Mouse (Mus musculus): ENCODE measurements around the gene Wfdc8.

The Wfdc8 gene

DNA sequence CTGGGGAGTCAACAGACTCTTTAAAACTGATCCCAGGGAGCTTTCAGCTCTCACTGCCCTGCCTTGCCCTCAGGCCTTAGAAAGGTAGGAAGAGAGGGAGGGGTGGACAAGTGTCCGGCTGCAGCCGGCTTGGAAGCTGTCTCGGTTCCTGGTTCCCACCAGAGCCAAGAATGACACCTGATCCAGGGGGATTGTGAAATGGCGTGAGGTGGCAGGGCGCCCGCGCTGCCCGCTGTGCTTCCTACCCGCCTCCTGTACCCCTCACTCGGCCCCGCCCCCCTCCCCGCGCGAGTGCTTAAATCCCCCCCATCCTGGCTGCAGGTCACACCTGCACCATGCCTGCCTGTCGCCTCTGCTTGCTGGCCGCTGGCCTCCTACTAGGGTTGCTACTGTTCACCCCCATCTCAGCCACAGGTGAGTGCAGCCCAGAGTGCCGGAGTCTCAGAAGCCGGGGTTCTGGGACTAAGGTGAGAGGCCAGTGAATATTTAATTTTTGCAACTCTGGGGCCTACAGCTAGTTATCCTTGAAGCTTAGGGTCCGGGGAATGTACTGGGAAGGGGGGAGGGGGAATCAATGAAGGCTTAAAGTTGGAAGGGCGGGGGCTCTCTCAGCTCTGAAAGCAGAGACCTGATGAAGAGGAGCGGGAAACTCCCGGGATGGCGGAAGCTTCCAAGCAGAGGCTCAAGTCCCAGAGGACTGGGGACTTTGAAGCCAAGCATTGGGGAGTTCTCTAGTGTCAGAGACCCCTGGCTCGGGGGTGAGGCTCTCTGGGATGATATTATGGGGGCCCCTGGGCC, 50.8 kb downstream of the Wfdc8 start, which contains the start of gene Wfdc2:
TSS of gene Wfdc2 (plus strand) at position 23 of the 798 bp plus-strand sequence.
- no peak for DNase-seq (ENCODE audit: low spot score)

DNA sequence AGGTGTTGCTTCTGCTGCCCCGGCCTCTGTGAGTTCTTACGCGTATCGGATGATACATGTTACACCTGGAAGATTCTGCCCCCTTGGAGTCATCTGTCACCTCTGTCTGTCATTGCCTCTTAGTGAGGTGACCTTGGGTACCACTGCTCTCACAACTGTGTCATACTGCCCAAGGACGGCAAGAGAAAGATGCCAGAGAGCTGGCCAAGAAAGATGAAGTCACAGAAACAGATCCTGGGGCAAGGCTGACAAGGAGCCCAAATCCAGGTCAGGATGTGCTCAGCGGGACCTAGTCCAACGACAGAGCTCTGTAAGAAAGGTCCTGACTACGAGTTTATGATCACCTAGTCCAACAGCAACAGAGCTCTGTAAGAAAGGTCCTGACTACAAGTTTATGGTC, 53.3 kb downstream of the Wfdc8 start:
- no peak for DNase-seq (ENCODE audit: low spot score)

DNA sequence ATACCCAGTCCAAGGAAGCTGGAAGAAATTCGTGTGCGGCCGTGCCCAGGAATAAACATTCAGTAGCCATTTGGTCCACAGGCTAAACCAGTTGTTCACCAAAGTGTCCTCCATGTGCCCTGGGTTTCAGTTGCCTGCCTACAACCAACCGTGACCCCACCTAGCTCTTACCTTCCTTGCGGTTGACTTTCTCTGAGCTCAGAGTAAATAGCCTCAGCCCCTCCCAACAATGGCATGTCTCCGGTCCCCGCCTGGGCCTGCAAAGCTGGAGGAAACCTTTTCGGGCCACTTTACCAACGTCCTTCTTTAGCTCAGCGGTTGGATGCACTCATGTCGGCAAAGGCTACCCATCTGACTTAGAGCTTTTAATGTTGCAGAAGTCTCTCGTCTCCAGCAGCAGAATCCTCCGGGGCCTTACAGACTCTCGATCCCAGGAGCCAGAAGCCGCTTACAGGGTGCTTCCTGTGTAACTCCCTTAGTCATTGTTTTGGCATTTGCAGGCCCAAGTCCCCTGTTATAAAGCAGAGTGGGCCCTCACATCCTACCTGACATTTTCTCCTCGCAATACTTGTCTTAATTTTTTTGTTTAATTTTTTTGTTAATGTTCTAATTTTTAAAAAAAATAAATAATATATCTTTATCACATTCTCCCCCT, 54.3 kb downstream of the Wfdc8 start:
- DNase-seq (ENCODE audit: low spot score), result no peak

DNA sequence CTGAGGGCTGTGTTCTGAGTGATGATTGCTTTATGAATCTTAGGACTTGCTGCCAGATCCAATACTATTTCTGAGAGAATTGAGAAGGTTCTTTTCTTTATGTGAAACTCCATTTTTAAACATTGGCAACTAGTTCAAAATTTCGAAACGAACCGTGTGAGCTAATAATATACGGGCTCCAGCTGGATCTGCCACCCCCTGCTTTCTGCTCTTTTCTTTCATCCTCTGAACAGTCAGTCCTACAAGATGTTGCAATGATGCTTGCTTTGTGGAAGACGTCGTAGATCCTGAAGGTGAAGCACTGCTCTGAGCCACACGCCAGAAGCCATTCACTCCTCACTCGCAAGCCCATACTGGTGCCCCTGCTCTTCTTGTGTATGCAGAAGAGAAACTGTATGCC, 55.0 kb downstream of the Wfdc8 start:
- peak; percentile 29 for DNase-seq (ENCODE audit: low spot score)

DNA sequence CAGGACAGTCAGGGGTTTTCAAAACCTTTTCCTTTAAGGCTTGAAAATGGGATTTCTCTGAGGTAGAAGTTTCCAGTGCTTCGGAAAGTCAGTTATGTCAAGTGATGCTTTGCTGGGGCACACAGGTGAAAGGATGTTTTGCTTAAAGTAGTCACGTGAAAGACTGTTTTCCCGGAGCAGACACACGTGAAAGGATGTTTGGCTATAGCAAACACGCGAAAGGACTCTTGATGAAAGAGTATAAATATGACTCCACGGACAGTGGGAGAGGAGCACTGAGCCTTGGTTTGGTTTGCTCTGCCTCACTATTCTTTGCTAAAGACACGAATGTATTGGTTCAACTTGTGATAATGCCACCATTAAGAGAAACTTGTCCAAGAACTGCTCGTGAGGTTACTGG, 61.9 kb downstream of the Wfdc8 start:
- no peak for DNase-seq (ENCODE audit: low spot score)

DNA sequence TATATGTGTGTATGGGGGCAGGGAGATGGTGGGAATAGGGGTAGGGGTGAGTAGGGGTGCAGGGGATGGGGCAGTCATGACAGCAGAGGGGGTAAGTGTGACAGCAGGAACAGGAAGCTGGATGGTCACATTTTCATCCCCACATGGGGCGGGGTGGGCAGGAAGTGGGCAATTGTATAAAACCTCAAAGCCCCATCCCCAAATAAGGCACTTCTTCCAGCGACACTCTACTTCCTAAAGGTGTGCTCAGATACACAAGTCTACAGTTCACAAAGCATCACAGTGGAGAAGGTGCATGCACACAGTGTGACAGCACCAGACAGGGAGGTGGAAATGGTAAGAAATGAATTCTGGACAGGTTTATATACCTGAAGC, 62.5 kb downstream of the Wfdc8 start:
- no peak for DNase-seq (ENCODE audit: low spot score)

DNA sequence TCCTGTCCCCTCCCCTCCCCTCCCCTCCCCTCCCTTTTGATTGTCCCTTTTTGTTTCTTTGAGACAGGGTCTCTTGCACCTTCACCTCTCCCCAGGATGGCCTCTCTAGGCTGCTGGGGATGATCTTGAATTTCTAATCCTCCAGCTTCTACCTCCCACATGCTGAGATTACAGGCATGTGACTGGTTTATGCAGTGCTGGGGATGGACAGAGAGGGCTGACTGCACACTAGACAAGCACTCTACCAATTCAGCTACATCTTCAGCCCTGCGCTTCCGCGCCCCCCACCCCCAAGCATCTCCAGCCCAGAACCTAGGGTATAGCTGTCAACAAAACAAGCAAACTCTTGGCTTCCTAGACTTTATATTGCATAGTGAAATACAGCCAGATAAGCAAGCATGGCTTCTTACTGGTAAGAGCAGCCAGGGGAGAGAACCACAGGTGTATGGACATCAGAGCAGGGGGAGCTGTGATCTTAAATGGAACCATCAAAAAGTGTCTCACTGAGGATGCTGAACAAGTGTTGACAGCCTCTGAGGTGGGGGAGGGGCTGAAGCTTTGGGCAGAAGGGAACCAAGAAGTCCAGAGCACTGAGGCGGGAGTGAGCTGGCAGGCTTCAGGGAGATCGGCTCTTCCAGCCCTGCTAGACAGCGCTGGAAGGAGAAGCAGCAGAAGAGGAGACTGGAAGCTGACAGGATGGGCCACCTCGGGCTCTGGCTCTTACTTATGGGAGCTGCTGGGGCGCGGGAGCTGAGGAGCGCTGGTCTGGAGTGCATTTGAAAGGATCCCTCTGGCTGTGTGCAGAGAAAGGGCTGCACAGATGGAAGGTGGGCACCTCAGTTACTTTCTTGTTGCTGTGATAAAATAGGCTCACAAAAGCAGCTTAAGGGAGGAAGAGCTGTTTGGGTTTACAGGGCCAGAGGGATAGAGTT, 63.2 kb downstream of the Wfdc8 start:
- DNase-seq (ENCODE audit: low spot score), result no peak

DNA sequence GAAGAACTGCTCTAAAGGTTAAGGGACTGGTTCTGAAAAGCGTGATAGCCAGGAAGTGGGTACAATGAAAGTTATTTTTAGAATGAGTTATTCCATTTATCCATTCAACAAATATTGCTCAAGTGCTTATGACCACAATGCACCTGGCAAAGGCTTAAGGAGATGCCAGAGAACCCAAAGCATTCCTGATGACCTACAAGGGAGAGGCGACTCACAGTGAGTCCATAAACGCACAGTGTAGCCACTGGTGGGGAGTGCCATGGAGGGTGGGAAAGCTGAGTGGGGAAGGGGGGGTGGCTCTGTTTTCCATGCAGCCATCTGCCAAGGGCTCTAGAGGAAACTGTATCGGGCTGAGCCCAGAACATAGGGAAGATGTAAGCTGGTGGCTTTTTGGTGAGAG, 64.1 kb downstream of the Wfdc8 start:
- no peak for DNase-seq (ENCODE audit: low spot score)

All from left cerebral cortex, adult 11 months (tissue).